Mouse (Mus musculus): ENCODE data around the gene Sik3. TPM values are rescaled to one million over a fixed set of nuclear protein-coding genes. Genes with fewer than 3 reads are reported as not detected.

Gene Sik3
- polyA plus RNA-seq, 1 experiment: 22.2 TPM

DNA sequence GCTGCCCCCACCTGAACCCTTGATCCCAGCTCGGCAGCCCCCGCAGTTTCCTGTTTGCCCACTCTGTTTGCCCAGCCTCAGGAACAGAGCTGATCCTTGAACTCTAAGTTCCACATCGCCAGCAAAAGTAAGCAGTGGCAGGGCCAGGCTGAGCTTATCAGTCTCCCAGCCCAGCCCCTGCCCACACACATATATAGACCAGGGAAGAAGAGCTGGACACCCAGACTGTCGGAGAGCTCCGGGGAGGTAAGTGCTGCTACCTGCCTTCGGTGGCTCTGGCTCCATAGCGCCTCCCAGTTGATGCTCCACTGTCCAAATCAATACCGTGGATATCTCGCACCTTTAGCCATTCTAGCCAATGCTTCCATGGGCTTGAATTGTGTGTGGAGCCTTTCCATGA lies 215.9 kb downstream of the Sik3 start, which contains the start of gene Apoa1:
TSS of gene Apoa1 (plus strand) at position 90 of the 400 bp plus-strand sequence.
- no peak for TF ChIP-seq POLR2A (IDR thresholded peaks at IDR 0.05; ENCODE audit: borderline replicate concordance, extremely low read depth, low read depth, low read length)
- TF ChIP-seq CTCF (IDR thresholded peaks at IDR 0.05; ENCODE audit: insufficient read depth, low read length): no peak
- Histone ChIP-seq H3K4me3 (replicated peaks; ENCODE audit: extremely low read depth, low read depth, low read length) (no peak within 1 kb of the TSS), H3K4me1 (ENCODE audit: control insufficient read depth, insufficient read depth, low read length) (peaks cover 3% of the 10 kb centered on the region; the same call in 1 of the 2 replicates)
- 42% methylated on average over 9 of the region's 9 CpGs for WGBS
- no peak for DNase-seq

DNA sequence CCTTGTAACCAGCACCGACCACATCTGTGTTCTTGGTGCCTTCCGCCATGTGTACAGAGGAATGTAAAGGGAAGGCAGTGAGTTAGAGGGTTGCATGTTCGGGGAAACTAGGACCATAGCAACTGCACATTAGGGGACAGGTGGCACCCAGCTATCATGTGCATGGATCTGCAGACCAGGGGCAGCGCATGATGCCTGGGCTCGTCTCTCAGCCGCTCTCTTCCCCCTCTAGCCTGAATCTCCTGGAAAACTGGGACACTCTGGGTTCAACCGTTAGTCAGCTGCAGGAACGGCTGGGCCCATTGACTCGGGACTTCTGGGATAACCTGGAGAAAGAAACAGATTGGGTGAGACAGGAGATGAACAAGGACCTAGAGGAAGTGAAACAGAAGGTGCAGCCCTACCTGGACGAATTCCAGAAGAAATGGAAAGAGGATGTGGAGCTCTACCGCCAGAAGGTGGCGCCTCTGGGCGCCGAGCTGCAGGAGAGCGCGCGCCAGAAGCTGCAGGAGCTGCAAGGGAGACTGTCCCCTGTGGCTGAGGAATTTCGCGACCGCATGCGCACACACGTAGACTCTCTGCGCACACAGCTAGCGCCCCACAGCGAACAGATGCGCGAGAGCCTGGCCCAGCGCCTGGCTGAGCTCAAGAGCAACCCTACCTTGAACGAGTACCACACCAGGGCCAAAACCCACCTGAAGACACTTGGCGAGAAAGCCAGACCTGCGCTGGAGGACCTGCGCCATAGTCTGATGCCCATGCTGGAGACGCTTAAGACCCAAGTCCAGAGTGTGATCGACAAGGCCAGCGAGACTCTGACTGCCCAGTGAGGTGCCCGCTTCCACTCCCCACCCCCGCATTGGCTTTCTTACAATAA lies 217.2 kb downstream of the Sik3 start:
- no peak for TF ChIP-seq POLR2A (IDR thresholded peaks at IDR 0.05; ENCODE audit: borderline replicate concordance, extremely low read depth, low read depth, low read length)
- TF ChIP-seq CTCF (IDR thresholded peaks at IDR 0.05; ENCODE audit: insufficient read depth, low read length): peak; percentile 59
- DNase-seq: peak; percentile 72
- Histone ChIP-seq H3K4me3 (replicated peaks; ENCODE audit: extremely low read depth, low read depth, low read length) (peak overlapping the region; percentile 33), H3K4me1 (ENCODE audit: control insufficient read depth, insufficient read depth, low read length) (peaks cover 3% of the 10 kb centered on the region; the same call in 1 of the 2 replicates)
- 16% methylated on average over 37 of the region's 37 CpGs for WGBS

DNA sequence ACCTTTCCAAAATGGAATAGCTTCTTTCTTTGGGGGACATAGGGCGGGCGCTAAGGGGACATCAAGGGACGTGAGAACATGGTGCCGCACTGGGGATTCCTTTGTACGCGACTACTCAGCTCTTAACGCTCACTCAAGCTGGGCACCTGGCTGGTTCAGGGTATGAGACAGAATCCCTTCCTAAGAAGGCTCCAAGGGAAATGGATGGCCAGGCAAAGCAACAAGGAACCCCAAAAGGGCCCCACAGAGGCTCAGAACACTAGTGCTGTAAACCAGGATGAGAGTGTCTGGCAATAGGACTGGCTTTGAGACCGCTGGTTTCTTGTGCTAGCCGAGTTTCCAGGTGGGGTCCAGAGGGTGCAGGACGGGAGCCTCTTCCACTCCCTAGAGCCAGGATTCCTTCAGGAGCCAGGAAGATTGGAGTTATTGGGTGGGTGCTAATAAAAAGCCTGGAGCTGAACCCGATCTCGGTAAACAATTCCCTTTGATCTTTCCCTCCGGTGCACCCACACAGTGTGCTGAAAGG lies 217.9 kb downstream of the Sik3 start:
- no peak for TF ChIP-seq CTCF (IDR thresholded peaks at IDR 0.05; ENCODE audit: insufficient read depth, low read length)
- no peak for TF ChIP-seq POLR2A (IDR thresholded peaks at IDR 0.05; ENCODE audit: borderline replicate concordance, extremely low read depth, low read depth, low read length)
- peaks cover 3% of the 10 kb centered on the region; the same call in 1 of the 2 replicates for H3K4me1 ChIP-seq (ENCODE audit: control insufficient read depth, insufficient read depth, low read length)
- DNase-seq: no peak
- 28% methylated on average over 13 of the region's 13 CpGs for WGBS
- no peak overlapping the region for H3K4me3 ChIP-seq (replicated peaks; ENCODE audit: extremely low read depth, low read depth, low read length)

DNA sequence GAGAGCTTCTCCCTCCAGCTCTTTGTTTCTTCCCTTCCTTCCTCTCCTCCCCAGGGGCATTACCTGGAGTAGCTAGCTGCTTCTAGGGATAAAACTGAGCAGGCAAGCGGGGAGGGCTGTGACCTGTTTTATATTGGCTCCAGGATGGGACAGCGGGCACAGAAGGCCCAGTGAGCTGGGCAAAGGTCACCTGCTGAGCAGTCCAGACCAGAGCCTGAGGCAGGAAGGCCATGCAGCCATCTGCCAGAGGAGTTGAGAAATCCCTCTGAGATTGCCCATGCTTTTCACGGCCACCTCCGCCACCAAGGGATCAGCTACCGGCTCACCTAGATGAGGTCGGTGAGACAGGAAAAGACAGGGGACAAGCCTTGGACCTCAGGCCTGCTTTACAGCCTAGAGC lies 222.6 kb downstream of the Sik3 start:
- TF ChIP-seq CTCF (IDR thresholded peaks at IDR 0.05; ENCODE audit: insufficient read depth, low read length) (no peak), POLR2A (IDR thresholded peaks at IDR 0.05; ENCODE audit: borderline replicate concordance, extremely low read depth, low read depth, low read length) (no peak)
- 94% methylated on average over 6 of the region's 6 CpGs for WGBS
- no peak for DNase-seq
- Histone ChIP-seq H3K4me1 (ENCODE audit: control insufficient read depth, insufficient read depth, low read length) (peaks cover under 1% of the 10 kb centered on the region; the same call in 1 of the 2 replicates), H3K4me3 (replicated peaks; ENCODE audit: extremely low read depth, low read depth, low read length) (no peak overlapping the region)

DNA sequence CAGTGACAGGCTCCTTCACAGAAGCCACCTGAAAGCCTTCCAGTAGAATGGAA lies 222.8 kb downstream of the Sik3 start, which contains the start of gene Apoc3:
TSS of gene Apoc3 (minus strand) at position 41 of the 53 bp plus-strand sequence.
- no peak for DNase-seq
- TF ChIP-seq POLR2A (IDR thresholded peaks at IDR 0.05; ENCODE audit: borderline replicate concordance, extremely low read depth, low read depth, low read length) (no peak), CTCF (IDR thresholded peaks at IDR 0.05; ENCODE audit: insufficient read depth, low read length) (no peak)
- Histone ChIP-seq H3K4me3 (replicated peaks; ENCODE audit: extremely low read depth, low read depth, low read length) (no peak within 1 kb of the TSS), H3K4me1 (ENCODE audit: control insufficient read depth, insufficient read depth, low read length) (no peaks in the 10 kb centered on the region)

DNA sequence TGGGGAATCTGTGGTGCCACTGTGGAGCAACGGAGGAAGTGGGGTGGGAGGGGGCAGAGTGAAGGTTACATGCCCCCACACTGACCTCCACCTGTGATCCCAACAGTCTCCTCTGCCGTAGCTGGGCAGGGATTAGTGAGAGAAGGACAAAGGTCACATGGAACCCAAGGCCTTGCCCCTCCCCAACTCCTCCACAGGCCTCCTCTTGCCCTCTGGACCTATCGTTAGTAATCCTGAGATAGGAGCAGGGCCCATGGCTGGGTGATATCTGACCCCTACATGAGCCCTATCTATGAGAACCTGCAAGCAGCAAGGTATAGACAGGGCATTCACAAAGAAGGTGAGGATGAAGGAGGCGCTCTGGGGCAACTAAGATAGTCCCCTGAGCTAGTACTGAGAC lies 223.0 kb downstream of the Sik3 start:
- DNase-seq: no peak
- no peak for TF ChIP-seq POLR2A (IDR thresholded peaks at IDR 0.05; ENCODE audit: borderline replicate concordance, extremely low read depth, low read depth, low read length)
- no peaks in the 10 kb centered on the region for H3K4me1 ChIP-seq (ENCODE audit: control insufficient read depth, insufficient read depth, low read length)
- H3K4me3 ChIP-seq (replicated peaks; ENCODE audit: extremely low read depth, low read depth, low read length): no peak overlapping the region
- 67% methylated on average over 4 of the region's 4 CpGs for WGBS

DNA sequence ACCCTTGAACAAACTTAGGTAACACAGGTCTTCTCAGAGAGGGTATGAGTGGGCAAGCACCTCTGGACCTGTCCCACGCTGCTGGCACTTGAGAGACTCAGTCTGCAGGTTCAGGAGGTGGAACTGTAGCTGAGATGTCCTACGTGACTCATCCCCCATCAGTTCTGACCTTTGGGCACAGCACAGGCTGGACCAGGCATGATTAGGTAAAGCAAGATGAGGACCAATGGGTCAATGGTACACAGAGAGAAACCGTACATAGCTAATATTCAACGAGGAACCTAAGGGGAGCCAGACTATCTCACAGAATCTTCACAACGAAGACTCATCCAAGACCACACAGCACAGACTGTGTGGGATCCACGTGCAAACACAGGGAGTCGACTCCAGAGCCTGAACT lies 226.2 kb downstream of the Sik3 start:
- Histone ChIP-seq H3K4me3 (replicated peaks; ENCODE audit: extremely low read depth, low read depth, low read length) (no peak overlapping the region), H3K4me1 (ENCODE audit: control insufficient read depth, insufficient read depth, low read length) (no peaks in the 10 kb centered on the region)
- TF ChIP-seq CTCF (IDR thresholded peaks at IDR 0.05; ENCODE audit: insufficient read depth, low read length) (no peak), POLR2A (IDR thresholded peaks at IDR 0.05; ENCODE audit: borderline replicate concordance, extremely low read depth, low read depth, low read length) (no peak)
- no peak for DNase-seq
- WGBS: 85% methylated on average over 7 of the region's 7 CpGs

DNA sequence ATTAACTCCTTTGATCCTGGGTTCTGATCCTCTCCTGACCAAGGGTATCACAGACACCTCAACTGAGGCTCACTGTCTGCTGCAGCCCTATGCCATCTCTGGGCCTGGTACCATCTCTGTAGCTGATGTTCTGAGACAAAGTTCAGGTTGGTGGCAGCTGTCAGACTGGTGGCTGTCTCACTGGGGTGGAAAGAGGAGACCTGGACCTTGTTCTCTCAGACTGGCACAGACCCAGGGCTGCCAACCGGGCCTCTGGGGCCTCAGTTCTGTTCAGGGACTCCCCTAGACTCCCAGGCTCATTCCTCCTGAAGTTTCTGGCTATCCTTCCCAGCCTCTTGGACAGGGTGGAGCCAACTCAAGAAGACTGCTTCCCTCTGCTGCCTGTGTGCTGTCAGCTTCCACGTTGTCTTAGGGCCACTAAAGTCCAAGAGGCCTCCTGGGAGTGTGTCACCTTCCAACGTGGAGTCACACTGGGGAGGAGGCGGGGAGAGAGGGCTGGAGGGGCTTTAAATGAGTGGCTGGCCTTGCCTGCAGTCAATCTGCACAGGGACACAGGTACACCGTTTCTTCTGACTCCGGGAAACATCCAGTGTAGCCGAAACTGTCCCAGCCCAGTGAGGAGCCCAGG lies 228.0 kb downstream of the Sik3 start, which contains the start of gene Apoa4:
TSS of gene Apoa4 (plus strand) at position 171 of the 628 bp plus-strand sequence.
- H3K4me3 ChIP-seq (replicated peaks; ENCODE audit: extremely low read depth, low read depth, low read length): no peak within 1 kb of the TSS
- no peaks in the 10 kb centered on the region for H3K4me1 ChIP-seq (ENCODE audit: control insufficient read depth, insufficient read depth, low read length)
- 64% methylated on average over 7 of the region's 7 CpGs for WGBS
- TF ChIP-seq CTCF (IDR thresholded peaks at IDR 0.05; ENCODE audit: insufficient read depth, low read length) (no peak), POLR2A (IDR thresholded peaks at IDR 0.05; ENCODE audit: borderline replicate concordance, extremely low read depth, low read depth, low read length) (no peak)
- DNase-seq: no peak

DNA sequence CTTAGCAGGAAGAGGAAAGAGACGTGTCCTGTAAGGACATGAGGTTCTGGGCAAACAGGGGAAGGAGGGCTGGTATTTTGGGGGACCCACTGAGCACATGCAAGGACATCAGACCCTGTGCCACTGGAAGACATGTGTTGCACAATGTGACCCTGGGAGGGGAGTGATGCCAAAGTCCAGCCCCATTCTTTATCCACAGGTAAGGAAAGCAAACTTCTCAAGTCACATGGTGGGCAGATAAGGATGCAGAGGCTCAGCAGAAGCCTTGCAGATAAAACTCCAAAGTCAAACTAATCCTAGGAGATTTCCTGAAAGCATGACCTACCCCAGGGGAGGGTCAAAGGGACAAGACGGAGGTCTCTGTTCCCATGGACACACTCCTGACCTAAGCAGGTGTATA lies 229.2 kb downstream of the Sik3 start:
- Histone ChIP-seq H3K4me1 (ENCODE audit: control insufficient read depth, insufficient read depth, low read length) (no peaks in the 10 kb centered on the region), H3K4me3 (replicated peaks; ENCODE audit: extremely low read depth, low read depth, low read length) (no peak overlapping the region)
- TF ChIP-seq POLR2A (IDR thresholded peaks at IDR 0.05; ENCODE audit: borderline replicate concordance, extremely low read depth, low read depth, low read length) (no peak), CTCF (IDR thresholded peaks at IDR 0.05; ENCODE audit: insufficient read depth, low read length) (no peak)
- DNase-seq: no peak
- 57% methylated on average over 2 of the region's 2 CpGs for WGBS

DNA sequence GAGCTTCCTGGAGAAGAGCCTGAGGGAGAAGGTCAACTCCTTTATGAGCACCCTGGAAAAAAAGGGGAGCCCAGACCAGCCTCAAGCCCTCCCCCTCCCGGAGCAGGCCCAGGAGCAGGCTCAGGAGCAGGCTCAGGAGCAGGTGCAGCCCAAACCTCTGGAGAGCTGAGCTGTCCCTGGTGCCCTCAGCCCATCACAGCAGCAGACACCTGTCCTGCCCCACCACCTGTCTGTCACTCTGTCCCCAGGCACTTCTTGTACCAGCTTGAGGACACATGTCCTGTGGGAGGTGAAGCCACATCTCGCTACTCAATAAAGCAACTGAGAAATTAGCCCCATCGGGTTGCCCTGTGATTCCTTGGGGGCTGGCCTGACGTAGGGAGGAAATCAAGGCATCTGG lies 230.5 kb downstream of the Sik3 start:
- H3K4me3 ChIP-seq (replicated peaks; ENCODE audit: extremely low read depth, low read depth, low read length): no peak overlapping the region
- TF ChIP-seq CTCF (IDR thresholded peaks at IDR 0.05; ENCODE audit: insufficient read depth, low read length) (no peak), POLR2A (IDR thresholded peaks at IDR 0.05; ENCODE audit: borderline replicate concordance, extremely low read depth, low read depth, low read length) (no peak)
- no peaks in the 10 kb centered on the region for H3K4me1 ChIP-seq (ENCODE audit: control insufficient read depth, insufficient read depth, low read length)
- DNase-seq: no peak
- WGBS: 79% methylated on average over 4 of the region's 4 CpGs

Data from lung, adult 2 months (tissue).